Mouse (Mus musculus) B cell, adult 62 days (primary cell): ENCODE data around the gene Sec14l2. TPM values are rescaled to one million over a fixed set of nuclear protein-coding genes. Genes with fewer than 3 reads are reported as not detected.

Source experiments
- total RNA-seq: library from RNA; stranded (reverse); gene quantifications from 4 replicates; pipeline ENCODE4 v1.2.4, GENCODE M21; 2023

Sec14l2 gene
- total RNA-seq = 0.27 to 0.91 TPM in 2 of 4 replicates, not detected in the others

GRCm38 (mm10) chr11:4122742-4123579 lies at the start of gene Sec14l2:
Gene Sec14l2 (minus strand): TSS chr11:4123415.

GRCm38 (mm10) chr11:4159808-4160708 lies 36.8 kb upstream of the Sec14l2 start, which contains the start of the genes Ccdc157 and Sf3a1:
Gene Ccdc157 (minus strand): TSS chr11:4160293.
Gene Sf3a1 (plus strand): TSS chr11:4160350.

GRCm38 (mm10) chr11:4134986-4135935 lies 12.0 kb upstream of the Sec14l2 start, which contains the start of gene Rnf215:
Gene Rnf215 (plus strand): TSS chr11:4135202.

GRCm38 (mm10) chr11:4095171-4096053 lies 27.8 kb downstream of the Sec14l2 start, which contains the start of gene Mtfp1:
Gene Mtfp1 (minus strand): TSS chr11:4095445.

GRCm38 (mm10) chr11:4064627-4065122 lies 58.5 kb downstream of the Sec14l2 start, which contains the start of gene Sec14l3:
Gene Sec14l3 (plus strand): TSS chr11:4064841.

Other genes with a start within 250 kb of the Sec14l2 start
- gene 4921536K21Rik, start 228.3 kb downstream of the Sec14l2 start, total RNA-seq = 0.88 to 1.8 TPM (median 1.5 TPM) in 4 replicates
- gene Dusp18, start 228.2 kb downstream of the Sec14l2 start, total RNA-seq = 22.7 to 28.9 TPM (median 24.5 TPM) in 4 replicates
- 6.8 to 10.0 TPM (median 8.6 TPM) in 4 replicates for gene Slc35e4, start 208.8 kb downstream of the Sec14l2 start, total RNA-seq
- 21.4 to 26.4 TPM (median 24.0 TPM) in 4 replicates for gene Tcn2, start 191.3 kb downstream of the Sec14l2 start, total RNA-seq
- gene Pes1, start 159.4 kb downstream of the Sec14l2 start, total RNA-seq = 91.1 to 104 TPM (median 96.9 TPM) in 4 replicates
- not detected in 4 replicates for gene 4930556J24Rik, start 146.6 kb downstream of the Sec14l2 start, total RNA-seq
- gene Gal3st1, start 139.8 kb downstream of the Sec14l2 start, total RNA-seq = not detected in 4 replicates
- gene Sec14l4, start 92.0 kb downstream of the Sec14l2 start, total RNA-seq = not detected in 4 replicates
- not detected in 4 replicates for gene Sec14l3, start 58.6 kb downstream of the Sec14l2 start, total RNA-seq
- gene Mtfp1, start 28.0 kb downstream of the Sec14l2 start, total RNA-seq = 1.1 to 1.9 TPM (median 1.4 TPM) in 4 replicates
- gene Rnf215, start 11.8 kb upstream of the Sec14l2 start, total RNA-seq = 29.9 to 37.7 TPM (median 30.9 TPM) in 4 replicates
- gene Ccdc157, start 36.9 kb upstream of the Sec14l2 start, total RNA-seq = 7.9 to 13.5 TPM (median 11.2 TPM) in 4 replicates
- gene Sf3a1, start 36.9 kb upstream of the Sec14l2 start, total RNA-seq = 54.7 to 70.8 TPM (median 61.7 TPM) in 4 replicates
- gene Tbc1d10a, start 63.4 kb upstream of the Sec14l2 start, total RNA-seq = 46.9 to 54.4 TPM (median 50.3 TPM) in 4 replicates
- 3.3 to 4.9 TPM (median 4.1 TPM) in 4 replicates for gene Castor1, start 94.8 kb upstream of the Sec14l2 start, total RNA-seq
- 2.9 to 4.5 TPM (median 3.7 TPM) in 4 replicates for gene Osm, start 113.0 kb upstream of the Sec14l2 start, total RNA-seq
- gene Lif, start 134.1 kb upstream of the Sec14l2 start, total RNA-seq = not detected in 4 replicates